Mouse (Mus musculus): Measurements from ENCODE around the gene Wdr37.

- no peak for TF ChIP-seq CTCF (IDR thresholded peaks at IDR 0.05; ENCODE audit: low read depth, low read length)
- no peak for TF ChIP-seq POLR2A (IDR thresholded peaks at IDR 0.05; ENCODE audit: borderline replicate concordance, low read depth, low read length)
Measured at GRCm38 (mm10) chr13:8864990-8865389, 6.7 kb downstream of the Wdr37 start.
